Mouse (Mus musculus) liver, embryonic 14.5 days (tissue): ENCODE data around the gene Med23.

Experiments used
- CTCF ChIP-seq: IDR thresholded peaks from 2 replicates; pipeline ENCODE4 v1.5.1; 2016; ENCODE audit warnings: antibody characterized with exemption, low read depth, control low read depth
- EP300 ChIP-seq: IDR thresholded peaks from 2 replicates; pipeline ENCODE4 v1.6.1; 2016; ENCODE audit warnings: antibody characterized with exemption, low read depth

DNA sequence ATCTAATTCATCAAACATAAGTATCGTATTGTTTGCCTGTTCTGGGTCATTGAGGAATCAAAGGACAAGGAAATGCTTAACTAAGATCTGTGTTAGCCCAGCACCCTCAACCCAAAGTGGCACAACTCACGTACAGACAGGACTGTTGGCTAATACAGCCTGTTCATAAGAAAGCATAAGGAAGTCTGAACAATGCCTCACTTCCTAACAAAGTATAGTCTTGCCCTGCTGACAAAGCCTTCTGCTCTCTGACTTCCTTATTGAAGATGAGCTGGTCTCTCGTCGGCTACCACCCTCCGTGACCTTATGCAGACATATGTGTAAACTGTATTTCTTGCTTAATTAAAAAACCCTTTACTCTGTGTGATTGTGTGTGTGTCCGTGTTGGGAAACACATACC lies 60.4 kb downstream of the Med23 start:
- TF ChIP-seq CTCF (no peak), EP300 (no peak)
